Mouse (Mus musculus): ENCODE measurements around the gene Wdr62. TPM values are rescaled to one million over a fixed set of nuclear protein-coding genes. Genes with fewer than 3 reads are reported as not detected.

The Wdr62 gene
- polyA plus RNA-seq, 1 experiment from 2014 or later: 5.9 TPM

DNA sequence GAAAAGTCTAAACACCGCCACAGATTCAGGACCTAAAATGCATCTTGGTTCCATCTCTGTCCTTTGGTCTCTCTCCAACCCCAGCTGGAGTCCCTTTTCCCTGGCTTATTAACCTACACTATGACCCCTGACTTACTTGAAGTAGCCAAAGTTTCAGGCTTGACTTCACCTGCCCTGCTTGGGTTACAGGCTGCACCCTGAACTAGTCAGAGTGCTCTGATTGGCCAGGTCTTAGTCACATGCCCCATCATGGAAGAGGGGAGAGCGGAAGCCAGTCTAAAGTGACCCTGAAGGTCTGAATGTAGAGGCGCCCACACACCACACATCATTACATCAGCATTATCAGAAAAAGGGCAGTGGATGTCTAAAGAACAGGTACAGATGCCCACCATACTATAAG, 37.9 kb upstream of the Wdr62 start:
- Histone ChIP-seq H3K36me3 (peaks cover 5% of the 10 kb centered on the region; the same call in 1 of the 2 replicates), H3K9ac (replicated peaks) (no peak overlapping the region), H3K27ac (no peak overlapping the region), H3K27me3 (no peaks in the 10 kb centered on the region), H3K4me2 (replicated peaks) (no peak overlapping the region), H3K4me3 (replicated peaks) (no peak overlapping the region), H3K9me3 (no peaks in the 10 kb centered on the region), H3K4me1 (replicated peaks) (peaks cover 22% of the 10 kb centered on the region)
- ATAC-seq: no peak
- WGBS: 95% methylated on average over 3 of the region's 3 CpGs

- H3K36me3 ChIP-seq: peaks cover 25% of the 10 kb centered on the region
- H3K27me3 ChIP-seq: no peaks in the 10 kb centered on the region
- H3K9me3 ChIP-seq: no peaks in the 10 kb centered on the region
- H3K4me2 ChIP-seq (replicated peaks): no peak overlapping the region
- H3K27ac ChIP-seq: no peak overlapping the region
- ATAC-seq: no peak
- peaks cover 8% of the 10 kb centered on the region for H3K4me1 ChIP-seq (replicated peaks)
- 81% methylated on average over 13 of the region's 13 CpGs for WGBS
- H3K9ac ChIP-seq (replicated peaks): no peak overlapping the region
- no peak overlapping the region for H3K4me3 ChIP-seq (replicated peaks)
Measured at GRCm38 (mm10) chr7:30315559-30316529, 35.6 kb upstream of the Wdr62 start.

DNA sequence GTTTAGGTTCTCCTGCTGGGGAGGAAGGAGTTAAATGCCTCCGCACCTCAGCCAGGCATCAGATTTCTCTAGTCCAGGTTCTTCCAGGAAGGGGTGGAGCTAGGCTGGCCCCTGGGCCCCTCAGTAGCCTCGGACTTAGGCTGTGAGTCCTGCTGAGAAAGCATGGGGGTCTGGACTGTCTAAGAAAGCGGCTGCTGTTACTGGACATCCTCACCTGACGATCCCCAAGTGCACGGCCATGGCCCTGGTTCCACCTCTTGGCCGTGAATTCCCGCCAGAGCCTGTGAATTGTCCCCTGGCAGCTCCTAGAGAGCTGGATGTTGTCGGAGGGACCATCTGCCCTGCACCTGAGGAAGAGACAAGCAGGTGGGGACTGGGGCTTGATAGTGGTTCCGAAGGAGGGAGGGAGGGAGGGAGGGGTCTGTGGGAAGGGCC, 34.5 kb upstream of the Wdr62 start, which contains the start of gene Syne4:
TSS of gene Syne4 (plus strand) at position 87 of the 435 bp plus-strand sequence.
- no peak within 1 kb of the TSS for H3K4me3 ChIP-seq (replicated peaks)
- H3K4me2 ChIP-seq (replicated peaks): peak within 1 kb of the TSS; percentile 7; the same call in 1 of the 2 replicates
- H3K36me3 ChIP-seq: peaks cover 25% of the 10 kb centered on the region
- no peaks in the 10 kb centered on the region for H3K27me3 ChIP-seq
- no peak for ATAC-seq
- peaks cover 13% of the 10 kb centered on the region for H3K4me1 ChIP-seq (replicated peaks)
- 3% methylated on average over 9 of the region's 9 CpGs for WGBS
- peak within 1 kb of the TSS; percentile 32; the same call in 1 of the 2 replicates for H3K9ac ChIP-seq (replicated peaks)
- no peak within 1 kb of the TSS for H3K27ac ChIP-seq
- H3K9me3 ChIP-seq: no peaks in the 10 kb centered on the region

DNA sequence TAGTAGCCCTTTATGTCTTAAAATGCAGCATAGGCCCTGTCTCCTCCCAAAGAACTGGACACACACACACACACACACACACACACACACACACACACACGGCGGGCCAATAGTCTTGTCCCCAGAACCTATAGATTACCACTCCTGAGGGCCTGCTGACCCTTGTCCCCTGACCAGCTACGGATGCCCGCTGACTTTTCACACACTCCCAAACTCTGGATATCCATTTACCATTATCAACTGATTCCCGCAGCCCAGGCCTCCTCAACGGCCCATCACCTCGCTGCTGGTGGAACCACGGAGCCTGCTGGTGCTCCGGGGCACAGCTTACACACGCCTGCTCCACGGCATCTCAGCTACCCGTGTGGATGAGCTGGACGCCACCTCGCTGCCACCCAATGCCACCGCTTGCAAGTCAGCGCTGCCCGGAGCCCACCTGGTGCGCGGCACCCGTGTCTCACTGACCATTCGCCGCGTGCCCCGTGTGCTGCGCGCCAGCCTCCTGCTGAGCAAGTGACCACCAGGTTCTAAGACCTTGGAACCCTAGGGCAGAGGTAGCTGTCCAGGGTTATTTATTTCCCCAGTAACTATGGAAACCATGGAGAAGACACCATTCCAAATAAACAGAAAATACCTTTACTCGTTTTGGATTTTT, 33.6 kb upstream of the Wdr62 start:
- H3K36me3 ChIP-seq: peaks cover 25% of the 10 kb centered on the region
- 53% methylated on average over 27 of the region's 27 CpGs for WGBS

GRCm38 (mm10) chr7:30310136-30310535, 29.9 kb upstream of the Wdr62 start:
- Histone ChIP-seq H3K4me3 (replicated peaks) (no peak overlapping the region), H3K4me1 (replicated peaks) (peaks cover 28% of the 10 kb centered on the region), H3K9me3 (no peaks in the 10 kb centered on the region), H3K9ac (replicated peaks) (0 out of 2 replicates have a peak overlapping the region, but pooled peaks have one; percentile 5), H3K36me3 (peaks cover 47% of the 10 kb centered on the region), H3K27ac (no peak overlapping the region), H3K4me2 (replicated peaks) (peak overlapping the region; percentile 76; the same call in 1 of the 2 replicates), H3K27me3 (no peaks in the 10 kb centered on the region)
- no peak for ATAC-seq
- WGBS: 89% methylated on average over 12 of the region's 12 CpGs

More for the DNA sequence above, 33.6 kb upstream of the Wdr62 start:
- Histone ChIP-seq H3K9ac (replicated peaks) (no peak overlapping the region), H3K4me2 (replicated peaks) (no peak overlapping the region), H3K4me1 (replicated peaks) (peaks cover 20% of the 10 kb centered on the region), H3K27me3 (no peaks in the 10 kb centered on the region), H3K27ac (no peak overlapping the region), H3K4me3 (replicated peaks) (no peak overlapping the region), H3K9me3 (no peaks in the 10 kb centered on the region)
- ATAC-seq: no peak

- peaks cover 25% of the 10 kb centered on the region for H3K4me1 ChIP-seq (replicated peaks)
- no peaks in the 10 kb centered on the region for H3K27me3 ChIP-seq
- no peaks in the 10 kb centered on the region for H3K9me3 ChIP-seq
- WGBS: 69% methylated on average over 15 of the region's 15 CpGs
- H3K4me3 ChIP-seq (replicated peaks): peak overlapping the region; percentile 77
- no peak overlapping the region for H3K27ac ChIP-seq
- no peak for ATAC-seq
- H3K4me2 ChIP-seq (replicated peaks): peak overlapping the region; percentile 76
- H3K9ac ChIP-seq (replicated peaks): peak overlapping the region; percentile 82
- H3K36me3 ChIP-seq: peaks cover 50% of the 10 kb centered on the region
Measured at GRCm38 (mm10) chr7:30309395-30310129, 29.3 kb upstream of the Wdr62 start.

DNA sequence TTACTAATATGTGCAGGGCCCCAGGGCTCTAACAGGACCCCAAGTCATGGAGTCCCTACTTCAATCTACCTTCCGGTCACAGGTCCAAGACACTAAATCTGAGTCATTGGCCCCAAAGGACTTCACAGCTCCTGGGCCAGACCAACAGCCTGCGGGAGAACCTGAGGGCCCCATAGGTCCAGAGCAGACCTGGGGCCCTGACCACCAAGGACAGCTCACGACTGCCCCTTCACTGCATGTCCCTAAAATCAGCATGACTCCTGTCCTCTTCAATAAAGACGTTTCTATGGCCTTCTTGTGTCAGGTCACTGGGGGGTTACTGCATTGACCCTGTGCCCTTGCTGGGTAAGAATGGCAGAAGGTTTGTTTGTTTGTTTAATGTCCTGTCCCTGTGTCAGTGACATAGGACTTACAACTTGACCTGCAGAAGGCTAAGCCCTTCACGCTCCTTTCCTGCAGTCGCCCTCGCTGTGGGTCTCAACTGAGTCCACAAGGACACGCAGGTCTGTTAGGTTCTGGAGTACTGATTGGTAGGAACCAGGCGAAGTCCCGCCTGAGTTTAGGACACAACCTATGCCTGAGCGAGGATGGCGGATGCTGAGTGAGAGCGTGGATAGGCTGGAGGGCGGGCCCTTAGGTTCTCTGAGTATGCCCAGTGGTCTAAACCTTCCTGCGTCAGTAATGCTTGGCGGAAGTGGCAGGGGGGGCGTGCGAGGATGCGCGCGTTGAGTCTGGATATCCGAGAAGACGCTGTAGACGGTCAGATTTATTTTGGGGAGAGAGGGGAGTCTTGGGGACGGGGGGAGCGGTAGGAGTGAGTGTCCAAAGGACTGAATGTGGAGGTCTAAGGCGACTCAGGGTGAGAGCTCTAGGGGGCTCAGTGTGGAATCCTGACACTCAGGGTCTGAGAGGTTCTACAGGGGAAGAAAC, 28.1 kb upstream of the Wdr62 start, which contains the start of gene Alkbh6:
TSS of gene Alkbh6 (plus strand) at position 642 of the 930 bp plus-strand sequence.
- peaks cover 52% of the 10 kb centered on the region for H3K36me3 ChIP-seq
- ATAC-seq: peak; percentile 100
- 4% methylated on average over 27 of the region's 27 CpGs for WGBS

GRCm38 (mm10) chr7:30306083-30306779, 26.0 kb upstream of the Wdr62 start:
- Histone ChIP-seq H3K9me3 (no peaks in the 10 kb centered on the region), H3K4me2 (replicated peaks) (no peak overlapping the region), H3K27me3 (no peaks in the 10 kb centered on the region), H3K4me1 (replicated peaks) (peaks cover 24% of the 10 kb centered on the region), H3K27ac (no peak overlapping the region), H3K36me3 (peaks cover 57% of the 10 kb centered on the region), H3K9ac (replicated peaks) (no peak overlapping the region), H3K4me3 (replicated peaks) (no peak overlapping the region)
- WGBS: 94% methylated on average over 16 of the region's 16 CpGs
- ATAC-seq: no peak

More for the DNA sequence above, 28.1 kb upstream of the Wdr62 start, which contains the start of gene Alkbh6:
- no peaks in the 10 kb centered on the region for H3K9me3 ChIP-seq
- H3K4me2 ChIP-seq (replicated peaks): peak within 1 kb of the TSS; percentile 76
- peak within 1 kb of the TSS; percentile 77 for H3K4me3 ChIP-seq (replicated peaks)
- peaks cover 24% of the 10 kb centered on the region for H3K4me1 ChIP-seq (replicated peaks)
- peak within 1 kb of the TSS; percentile 82 for H3K9ac ChIP-seq (replicated peaks)
- no peaks in the 10 kb centered on the region for H3K27me3 ChIP-seq
- H3K27ac ChIP-seq: peak within 1 kb of the TSS; percentile 81

DNA sequence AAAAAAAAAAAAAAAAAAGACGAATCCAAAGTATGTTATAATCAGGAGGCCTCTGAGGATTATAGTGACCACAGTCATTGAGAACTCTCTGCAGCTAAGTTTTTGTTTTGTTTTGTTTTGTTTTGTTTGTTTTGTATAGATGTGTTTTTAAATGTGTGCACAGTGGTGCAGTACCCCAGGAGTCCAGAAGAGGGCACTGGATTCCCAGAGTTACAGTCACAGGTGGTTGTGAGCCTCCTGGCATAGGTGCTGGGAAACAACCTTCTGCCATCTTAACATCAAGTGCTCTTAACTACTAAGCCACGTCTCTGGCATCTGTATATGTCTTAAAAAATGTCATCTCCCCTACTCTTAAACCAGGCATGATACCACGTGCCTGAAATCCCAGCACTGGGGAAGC, 20.7 kb upstream of the Wdr62 start:
- Histone ChIP-seq H3K9ac (replicated peaks) (no peak overlapping the region), H3K4me1 (replicated peaks) (no peaks in the 10 kb centered on the region), H3K4me3 (replicated peaks) (no peak overlapping the region), H3K9me3 (no peaks in the 10 kb centered on the region), H3K27me3 (no peaks in the 10 kb centered on the region), H3K4me2 (replicated peaks) (no peak overlapping the region), H3K27ac (no peak overlapping the region), H3K36me3 (peaks cover 91% of the 10 kb centered on the region)
- 49% methylated on average over 3 of the region's 3 CpGs for WGBS
- no peak for ATAC-seq

GRCm38 (mm10) chr7:30297266-30297665, 17.0 kb upstream of the Wdr62 start:
- Histone ChIP-seq H3K36me3 (peaks cover 86% of the 10 kb centered on the region), H3K4me3 (replicated peaks) (no peak overlapping the region), H3K27me3 (no peaks in the 10 kb centered on the region), H3K9me3 (no peaks in the 10 kb centered on the region), H3K27ac (no peak overlapping the region), H3K4me1 (replicated peaks) (peaks cover 29% of the 10 kb centered on the region), H3K9ac (replicated peaks) (no peak overlapping the region), H3K4me2 (replicated peaks) (no peak overlapping the region)
- WGBS: 86% methylated on average over 16 of the region's 16 CpGs
- no peak for ATAC-seq
